Mouse (Mus musculus): ENCODE results near the gene Cep164. TPM values are rescaled to one million over a fixed set of nuclear protein-coding genes. Genes with fewer than 3 reads are reported as not detected.
A peak's percentile ranks its signal among the peaks of the same experiment; 100 is the strongest.

Gene Cep164
- polyA plus RNA-seq, 1 experiment: 30.5 TPM

DNA sequence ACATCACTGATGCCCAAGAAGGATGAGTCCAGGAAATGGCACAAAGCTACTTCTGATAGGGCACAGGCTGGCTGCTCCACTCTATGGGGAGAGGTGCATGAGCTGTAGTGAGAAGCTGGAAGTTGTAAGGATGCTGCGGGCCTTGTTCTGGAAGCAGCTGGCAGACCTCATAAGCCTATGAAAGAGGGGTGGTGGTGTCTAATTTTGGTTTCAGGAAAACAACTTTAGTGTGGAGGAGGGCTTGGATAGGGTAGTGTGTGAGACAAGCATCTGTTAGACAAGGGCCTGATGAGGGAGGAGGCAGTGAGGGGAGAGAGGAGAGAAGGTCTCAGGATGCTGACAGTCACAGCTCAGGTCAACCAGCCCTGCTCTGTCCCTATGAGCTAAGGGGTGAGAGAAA lies 15.3 kb upstream of the Cep164 start:
- Histone ChIP-seq H3K27me3 (ENCODE audit: control insufficient read depth, insufficient read depth, low read length) (no peaks in the 10 kb centered on the region), H3K4me3 (replicated peaks; ENCODE audit: insufficient read depth, low read depth, low read length) (no peak overlapping the region), H3K27ac (ENCODE audit: insufficient read depth, low read length) (no peak overlapping the region), H3K4me1 (ENCODE audit: control insufficient read depth, insufficient read depth, low read length) (peaks cover 32% of the 10 kb centered on the region)
- TF ChIP-seq CTCF (IDR thresholded peaks at IDR 0.05; ENCODE audit: borderline replicate concordance, insufficient read depth, low read depth, low read length): no peak
- TF ChIP-seq POLR2A (IDR thresholded peaks at IDR 0.05; ENCODE audit: borderline replicate concordance, insufficient read depth, low read length): no peak
- DNase-seq: no peak
- WGBS: 94% methylated on average over 1 of the region's 1 CpGs

DNA sequence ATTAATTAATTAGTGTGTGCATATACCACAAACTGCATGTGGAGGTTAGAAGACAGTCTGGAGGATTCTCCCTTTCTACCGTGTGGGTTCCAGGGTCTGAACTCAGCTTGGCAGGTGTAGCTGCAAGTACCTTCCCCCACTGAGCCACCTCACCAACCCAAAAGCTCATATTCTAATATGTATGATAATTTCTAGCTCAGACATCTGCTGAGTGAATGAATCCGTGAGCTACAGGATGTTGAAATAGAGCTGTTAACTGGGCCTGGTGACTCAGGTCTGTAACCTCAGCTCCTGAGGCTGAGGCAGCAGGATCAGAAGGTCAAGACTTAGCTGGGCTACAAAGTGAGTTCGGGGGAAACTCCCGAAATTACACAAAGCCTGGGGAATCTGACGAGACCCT lies 14.5 kb upstream of the Cep164 start:
- Histone ChIP-seq H3K27ac (ENCODE audit: insufficient read depth, low read length) (no peak overlapping the region), H3K4me1 (ENCODE audit: control insufficient read depth, insufficient read depth, low read length) (peaks cover 28% of the 10 kb centered on the region), H3K27me3 (ENCODE audit: control insufficient read depth, insufficient read depth, low read length) (no peaks in the 10 kb centered on the region), H3K4me3 (replicated peaks; ENCODE audit: insufficient read depth, low read depth, low read length) (no peak overlapping the region)
- no peak for TF ChIP-seq POLR2A (IDR thresholded peaks at IDR 0.05; ENCODE audit: borderline replicate concordance, insufficient read depth, low read length)
- TF ChIP-seq CTCF (IDR thresholded peaks at IDR 0.05; ENCODE audit: borderline replicate concordance, insufficient read depth, low read depth, low read length): no peak
- no peak for DNase-seq
- WGBS: 74% methylated on average over 5 of the region's 5 CpGs

DNA sequence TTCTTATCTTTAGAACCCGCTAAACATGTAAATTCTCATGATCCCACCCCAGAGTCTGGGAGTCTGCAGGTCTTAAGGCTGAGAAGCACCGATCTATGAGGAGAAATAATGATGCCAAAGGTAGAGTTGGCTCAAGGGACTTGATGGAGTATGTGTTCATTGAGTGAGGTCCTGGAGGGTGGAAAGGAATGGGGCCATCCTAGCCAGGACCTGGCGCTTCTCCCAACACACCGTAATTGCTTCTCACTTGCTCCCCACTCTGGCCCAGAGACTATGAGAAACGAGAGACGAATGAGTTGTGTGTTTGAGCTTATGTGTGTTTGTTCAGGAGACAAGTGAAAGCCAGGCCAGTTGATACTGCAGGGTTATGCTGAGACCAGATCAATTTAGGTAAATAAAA lies 13.0 kb upstream of the Cep164 start:
- no peak for TF ChIP-seq POLR2A (IDR thresholded peaks at IDR 0.05; ENCODE audit: borderline replicate concordance, insufficient read depth, low read length)
- H3K27me3 ChIP-seq (ENCODE audit: control insufficient read depth, insufficient read depth, low read length): no peaks in the 10 kb centered on the region
- H3K27ac ChIP-seq (ENCODE audit: insufficient read depth, low read length): no peak overlapping the region
- WGBS: 29% methylated on average over 6 of the region's 6 CpGs
- peak; percentile 34 to 51 for DNase-seq
- H3K4me1 ChIP-seq (ENCODE audit: control insufficient read depth, insufficient read depth, low read length): peaks cover 22% of the 10 kb centered on the region
- H3K4me3 ChIP-seq (replicated peaks; ENCODE audit: insufficient read depth, low read depth, low read length): peak overlapping the region; percentile 17

DNA sequence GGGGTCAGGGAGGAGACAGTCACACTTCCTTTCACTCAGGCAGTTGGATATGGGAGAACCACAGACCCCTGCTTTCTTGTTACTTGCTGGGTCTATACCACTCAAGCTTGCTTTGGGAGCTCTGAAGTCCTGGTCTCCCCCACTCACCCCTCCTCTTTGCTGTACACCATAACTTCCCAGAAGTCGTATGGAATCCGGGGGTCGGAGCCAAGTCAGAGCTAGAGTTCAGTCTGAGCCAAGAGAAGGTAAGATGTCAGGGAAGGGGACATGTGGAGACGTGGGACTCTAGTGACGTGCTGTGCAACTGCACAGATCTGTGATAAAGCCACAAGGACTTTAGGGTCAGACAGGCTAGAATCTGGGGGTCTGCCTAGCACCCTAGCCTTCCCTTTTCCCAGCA lies 11.8 kb upstream of the Cep164 start:
- Histone ChIP-seq H3K4me1 (ENCODE audit: control insufficient read depth, insufficient read depth, low read length) (peaks cover 21% of the 10 kb centered on the region), H3K27ac (ENCODE audit: insufficient read depth, low read length) (no peak overlapping the region), H3K27me3 (ENCODE audit: control insufficient read depth, insufficient read depth, low read length) (no peaks in the 10 kb centered on the region), H3K4me3 (replicated peaks; ENCODE audit: insufficient read depth, low read depth, low read length) (peak overlapping the region; percentile 89)
- 14% methylated on average over 5 of the region's 5 CpGs for WGBS
- TF ChIP-seq CTCF (IDR thresholded peaks at IDR 0.05; ENCODE audit: borderline replicate concordance, insufficient read depth, low read depth, low read length): no peak
- no peak for TF ChIP-seq POLR2A (IDR thresholded peaks at IDR 0.05; ENCODE audit: borderline replicate concordance, insufficient read depth, low read length)
- no peak for DNase-seq

DNA sequence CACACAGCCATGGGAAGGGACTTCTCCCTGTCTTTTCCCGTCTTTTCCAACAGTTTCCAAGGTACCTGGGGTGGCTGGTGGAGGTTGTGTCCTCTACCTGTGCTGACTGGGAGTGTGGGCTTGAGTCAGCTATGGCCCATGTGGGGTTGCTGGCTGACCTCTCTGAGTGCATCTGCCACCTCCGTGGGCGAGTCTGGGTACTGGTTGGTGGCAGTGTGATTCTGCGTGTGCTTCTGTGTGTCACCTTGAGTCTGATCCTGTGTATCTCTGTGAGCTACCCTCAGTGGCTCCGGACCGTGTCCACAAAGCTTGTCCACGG lies 11.4 kb upstream of the Cep164 start:
- peaks cover 21% of the 10 kb centered on the region for H3K4me1 ChIP-seq (ENCODE audit: control insufficient read depth, insufficient read depth, low read length)
- no peak overlapping the region for H3K27ac ChIP-seq (ENCODE audit: insufficient read depth, low read length)
- H3K27me3 ChIP-seq (ENCODE audit: control insufficient read depth, insufficient read depth, low read length): no peaks in the 10 kb centered on the region
- peak overlapping the region; percentile 89 for H3K4me3 ChIP-seq (replicated peaks; ENCODE audit: insufficient read depth, low read depth, low read length)
- 19% methylated on average over 7 of the region's 7 CpGs for WGBS
- no peak for TF ChIP-seq POLR2A (IDR thresholded peaks at IDR 0.05; ENCODE audit: borderline replicate concordance, insufficient read depth, low read length)
- no peak for TF ChIP-seq CTCF (IDR thresholded peaks at IDR 0.05; ENCODE audit: borderline replicate concordance, insufficient read depth, low read depth, low read length)
- peak; percentile 33 to 38 for DNase-seq

DNA sequence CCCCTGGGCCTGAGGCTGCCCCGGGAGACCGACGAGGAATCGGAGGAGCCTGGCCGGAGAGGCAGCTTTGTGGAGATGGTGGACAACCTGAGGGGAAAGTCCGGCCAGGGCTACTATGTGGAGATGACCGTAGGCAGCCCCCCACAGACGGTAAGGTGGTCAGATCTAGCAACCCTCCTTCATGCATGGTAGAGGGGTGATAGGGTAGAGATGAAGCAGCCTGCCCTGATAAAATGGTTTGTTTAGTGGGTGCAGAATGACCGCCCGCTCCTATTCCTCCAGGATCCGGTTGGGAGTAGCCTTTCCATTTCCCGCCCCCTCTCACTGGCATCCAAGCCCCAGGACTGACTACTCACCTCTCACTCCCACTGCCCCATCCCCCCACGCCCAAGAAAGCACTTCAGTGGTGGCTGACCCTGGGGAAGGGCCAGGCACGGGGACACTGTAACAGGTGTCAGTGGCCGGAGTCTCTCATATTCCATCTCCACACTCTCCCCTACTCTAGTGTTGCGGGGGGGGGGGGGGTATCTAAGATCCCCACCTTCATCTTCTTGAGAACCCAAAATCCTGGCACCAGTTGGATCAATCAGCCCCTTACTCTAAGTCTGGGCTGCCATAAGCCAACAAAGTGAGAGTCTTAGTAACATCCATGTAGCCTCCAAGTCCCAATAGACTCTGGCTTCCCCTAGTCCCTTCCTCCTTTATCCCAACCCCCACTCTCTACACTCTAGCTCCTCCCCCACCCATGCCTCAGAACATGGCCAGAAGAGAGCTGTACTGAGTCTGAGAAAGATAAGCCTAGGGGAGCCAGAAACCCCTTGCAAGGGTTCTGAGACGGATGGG lies 10.9 kb upstream of the Cep164 start:
- WGBS: 7% methylated on average over 17 of the region's 17 CpGs

DNA sequence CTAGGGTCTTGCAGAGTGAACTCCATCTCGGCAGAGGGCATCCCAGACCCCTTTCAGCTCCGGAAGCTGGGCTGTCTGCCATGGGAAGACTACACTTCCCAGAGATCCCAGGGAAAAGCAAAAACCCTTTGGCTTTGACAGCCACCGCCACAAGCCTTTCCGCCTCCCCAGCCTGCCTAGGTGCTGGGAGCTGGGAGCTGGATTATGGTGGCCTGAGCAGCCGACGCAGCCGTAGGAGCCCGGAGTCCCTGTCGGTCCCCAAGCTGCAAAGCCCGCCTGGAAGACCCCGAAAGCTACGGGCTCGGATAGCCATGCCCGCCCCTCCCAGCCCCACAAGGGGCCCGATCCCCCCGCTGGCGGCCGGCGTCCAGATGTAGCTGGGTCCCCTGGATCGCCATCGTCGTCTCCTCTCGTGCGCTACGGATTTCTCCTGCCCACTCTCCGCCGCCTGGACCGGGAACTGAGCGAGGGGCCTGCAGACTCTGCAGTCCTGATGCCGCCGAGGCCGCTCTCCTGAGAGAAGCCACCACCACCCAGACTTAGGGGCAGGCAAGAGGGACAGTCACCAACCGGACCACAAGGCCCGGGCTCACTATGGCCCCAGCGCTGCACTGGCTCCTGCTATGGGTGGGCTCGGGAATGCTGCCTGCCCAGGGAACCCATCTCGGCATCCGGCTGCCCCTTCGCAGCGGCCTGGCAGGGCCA lies 10.1 kb upstream of the Cep164 start, which contains the start of gene Bace1:
Gene Bace1 (plus strand): TSS at position 147 of the 705 bp plus-strand sequence.
- Histone ChIP-seq H3K4me3 (replicated peaks; ENCODE audit: insufficient read depth, low read depth, low read length) (peak within 1 kb of the TSS; percentile 89), H3K27ac (ENCODE audit: insufficient read depth, low read length) (peak within 1 kb of the TSS; percentile 26), H3K27me3 (ENCODE audit: control insufficient read depth, insufficient read depth, low read length) (no peaks in the 10 kb centered on the region), H3K4me1 (ENCODE audit: control insufficient read depth, insufficient read depth, low read length) (peaks cover 18% of the 10 kb centered on the region)
- WGBS: under 1% methylated on average over 39 of the region's 40 CpGs
- TF ChIP-seq CTCF (IDR thresholded peaks at IDR 0.05; ENCODE audit: borderline replicate concordance, insufficient read depth, low read depth, low read length) (peak; percentile 17; the same call in 1 of the 2 replicates), POLR2A (IDR thresholded peaks at IDR 0.05; ENCODE audit: borderline replicate concordance, insufficient read depth, low read length) (peak; percentile 96)
- DNase-seq: peak; percentile 87 to 90

More for the DNA sequence above, 10.9 kb upstream of the Cep164 start:
- H3K27me3 ChIP-seq (ENCODE audit: control insufficient read depth, insufficient read depth, low read length): no peaks in the 10 kb centered on the region
- H3K27ac ChIP-seq (ENCODE audit: insufficient read depth, low read length): peak overlapping the region; percentile 26
- TF ChIP-seq CTCF (IDR thresholded peaks at IDR 0.05; ENCODE audit: borderline replicate concordance, insufficient read depth, low read depth, low read length): no peak
- TF ChIP-seq POLR2A (IDR thresholded peaks at IDR 0.05; ENCODE audit: borderline replicate concordance, insufficient read depth, low read length): no peak
- H3K4me3 ChIP-seq (replicated peaks; ENCODE audit: insufficient read depth, low read depth, low read length): peak overlapping the region; percentile 89
- H3K4me1 ChIP-seq (ENCODE audit: control insufficient read depth, insufficient read depth, low read length): peaks cover 18% of the 10 kb centered on the region
- peak in 1 of 2 experiments; percentile 30 for DNase-seq

DNA sequence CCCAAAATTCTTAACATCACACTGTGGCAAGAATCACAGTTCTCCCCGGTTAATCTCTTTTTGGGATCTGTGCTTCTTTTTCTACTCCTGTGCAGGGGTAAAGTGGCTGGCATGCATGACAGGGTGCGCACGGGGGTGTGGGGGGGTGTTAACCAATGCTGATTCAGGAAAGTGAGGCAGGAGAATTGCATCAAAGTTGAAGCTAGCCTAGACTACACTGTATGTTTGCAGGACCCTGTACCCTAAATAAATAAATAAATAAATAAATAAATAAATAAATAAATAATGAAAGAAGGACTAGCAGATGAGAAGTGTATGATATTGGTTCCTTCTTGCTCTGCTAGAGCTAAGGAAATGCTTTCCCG lies 9.6 kb upstream of the Cep164 start:
- peaks cover 18% of the 10 kb centered on the region for H3K4me1 ChIP-seq (ENCODE audit: control insufficient read depth, insufficient read depth, low read length)
- 20% methylated on average over 4 of the region's 4 CpGs for WGBS
- TF ChIP-seq CTCF (IDR thresholded peaks at IDR 0.05; ENCODE audit: borderline replicate concordance, insufficient read depth, low read depth, low read length): no peak
- no peak for TF ChIP-seq POLR2A (IDR thresholded peaks at IDR 0.05; ENCODE audit: borderline replicate concordance, insufficient read depth, low read length)
- peak overlapping the region; percentile 89 for H3K4me3 ChIP-seq (replicated peaks; ENCODE audit: insufficient read depth, low read depth, low read length)
- H3K27me3 ChIP-seq (ENCODE audit: control insufficient read depth, insufficient read depth, low read length): no peaks in the 10 kb centered on the region
- no peak for DNase-seq
- H3K27ac ChIP-seq (ENCODE audit: insufficient read depth, low read length): no peak overlapping the region
